Mouse (Mus musculus): ENCODE results near the gene Arhgap27.

DNA sequence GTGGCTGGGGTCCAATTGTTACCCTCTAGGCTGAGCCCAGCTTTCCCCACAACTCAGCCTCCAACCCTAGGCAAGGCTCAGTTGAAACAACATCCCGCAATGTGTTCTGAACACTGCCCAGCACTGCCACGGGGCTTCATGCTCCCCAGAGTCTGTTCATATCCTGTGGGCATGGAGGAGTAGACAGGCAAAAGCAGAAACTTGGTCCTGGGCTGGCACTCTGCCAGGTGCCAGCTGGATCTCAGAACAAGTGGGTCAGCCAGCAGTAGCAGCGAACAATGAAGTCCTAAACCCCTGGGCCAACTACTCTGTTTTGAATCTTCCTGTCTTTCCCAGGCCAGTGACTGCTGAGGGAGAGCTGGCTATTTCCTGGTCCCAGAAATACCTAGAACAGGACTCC is 8.6 kb upstream of the Arhgap27 start:
- TF ChIP-seq CTCF (IDR thresholded peaks at IDR 0.05; ENCODE audit: borderline replicate concordance, insufficient read depth, low read depth, low read length) (no peak), POLR2A (IDR thresholded peaks at IDR 0.05; ENCODE audit: borderline replicate concordance, insufficient read depth, low read length) (no peak)

All from cerebellum, adult 2 months (tissue).